Mouse (Mus musculus): ENCODE measurements at regions not wholly inside any gene's neighbourhood (a gene's known extent, or its start where the extent isn't known, plus 50 kb on each side); places are given as distances from the start of the nearest gene placed in this dataset.

GRCm38 (mm10) chr12:50873390-50874023, 224.6 kb upstream of the Prkd1 start:
- no peaks in the 10 kb centered on the region for H3K36me3 ChIP-seq (ENCODE audit: control insufficient read depth, insufficient read depth)
- H3ac ChIP-seq (ENCODE audit: control insufficient read depth, insufficient read length) = no peak overlapping the region
- H3K4me3 ChIP-seq = no peak overlapping the region
- H3K27me3 ChIP-seq (ENCODE audit: control insufficient read depth, insufficient read depth, insufficient read length) = no peaks in the 10 kb centered on the region
- TF ChIP-seq POLR2AphosphoS2 (IDR thresholded peaks at IDR 0.05; ENCODE audit: insufficient read length, low read depth) = no peak
- no peak for TF ChIP-seq SRF (IDR thresholded peaks at IDR 0.05; ENCODE audit: control insufficient read depth, insufficient read length, low read depth)
- no peak for TF ChIP-seq TCF3 (IDR thresholded peaks at IDR 0.05; ENCODE audit: insufficient read length, low read depth)
- TF ChIP-seq MYOG (IDR thresholded peaks at IDR 0.05; ENCODE audit: control insufficient read depth in 1 of 3, insufficient read depth in 1 of 3, insufficient read length in 2 of 3, low read depth in 2 of 3) = no peak
- TF ChIP-seq E2F4 (IDR thresholded peaks at IDR 0.05; ENCODE audit: insufficient read depth) = no peak
- no peak for TF ChIP-seq USF1 (IDR thresholded peaks at IDR 0.05; ENCODE audit: low read depth)
- TF ChIP-seq REST (IDR thresholded peaks at IDR 0.05; ENCODE audit: insufficient read depth, insufficient read length) = no peak
- no peak for TF ChIP-seq POLR2A (IDR thresholded peaks at IDR 0.05; ENCODE audit: insufficient read length, low read depth)
- no peak for TF ChIP-seq MAX (IDR thresholded peaks at IDR 0.05; ENCODE audit: low read depth)
- TF ChIP-seq TCF12 (IDR thresholded peaks at IDR 0.05; ENCODE audit: insufficient read depth, poor library complexity, severe bottlenecking) = no peak
- no peak for TF ChIP-seq MYOD1 (IDR thresholded peaks at IDR 0.05; ENCODE audit: control insufficient read depth in 1 of 3, insufficient read length in 2 of 3, low read depth in 2 of 3)
- no peak for TF ChIP-seq CEBPB (IDR thresholded peaks at IDR 0.05; ENCODE audit: insufficient read depth, poor library complexity, severe bottlenecking)
- no peaks in the 10 kb centered on the region for H3K79me2 ChIP-seq (ENCODE audit: control insufficient read depth, insufficient read depth)
- H3K4me2 ChIP-seq (ENCODE audit: low read depth) = no peak overlapping the region

GRCm38 (mm10) chr12:50851644-50852043, 202.7 kb upstream of the Prkd1 start:
- Histone ChIP-seq H3K79me2 (ENCODE audit: control insufficient read depth, insufficient read depth) (no peaks in the 10 kb centered on the region), H3K4me2 (ENCODE audit: low read depth) (no peak overlapping the region), H3ac (ENCODE audit: control insufficient read depth, insufficient read length) (no peak overlapping the region), H3K36me3 (ENCODE audit: control insufficient read depth, insufficient read depth) (no peaks in the 10 kb centered on the region), H3K27me3 (ENCODE audit: control insufficient read depth, insufficient read depth, insufficient read length) (no peaks in the 10 kb centered on the region), H3K4me3 (no peak overlapping the region)
- TF ChIP-seq REST (IDR thresholded peaks at IDR 0.05; ENCODE audit: insufficient read depth, insufficient read length) (no peak), USF1 (IDR thresholded peaks at IDR 0.05; ENCODE audit: low read depth) (no peak), POLR2A (IDR thresholded peaks at IDR 0.05; ENCODE audit: insufficient read length, low read depth) (no peak), TCF12 (IDR thresholded peaks at IDR 0.05; ENCODE audit: insufficient read depth, poor library complexity, severe bottlenecking) (no peak), E2F4 (IDR thresholded peaks at IDR 0.05; ENCODE audit: insufficient read depth) (no peak), MYOD1 (IDR thresholded peaks at IDR 0.05; ENCODE audit: control insufficient read depth in 1 of 3, insufficient read length in 2 of 3, low read depth in 2 of 3) (no peak), MAX (IDR thresholded peaks at IDR 0.05; ENCODE audit: low read depth) (no peak), SRF (IDR thresholded peaks at IDR 0.05; ENCODE audit: control insufficient read depth, insufficient read length, low read depth) (no peak), POLR2AphosphoS2 (IDR thresholded peaks at IDR 0.05; ENCODE audit: insufficient read length, low read depth) (no peak), MYOG (IDR thresholded peaks at IDR 0.05; ENCODE audit: control insufficient read depth in 1 of 3, insufficient read depth in 1 of 3, insufficient read length in 2 of 3, low read depth in 2 of 3) (no peak), TCF3 (IDR thresholded peaks at IDR 0.05; ENCODE audit: insufficient read length, low read depth) (no peak), CEBPB (IDR thresholded peaks at IDR 0.05; ENCODE audit: insufficient read depth, poor library complexity, severe bottlenecking) (no peak)

DNA sequence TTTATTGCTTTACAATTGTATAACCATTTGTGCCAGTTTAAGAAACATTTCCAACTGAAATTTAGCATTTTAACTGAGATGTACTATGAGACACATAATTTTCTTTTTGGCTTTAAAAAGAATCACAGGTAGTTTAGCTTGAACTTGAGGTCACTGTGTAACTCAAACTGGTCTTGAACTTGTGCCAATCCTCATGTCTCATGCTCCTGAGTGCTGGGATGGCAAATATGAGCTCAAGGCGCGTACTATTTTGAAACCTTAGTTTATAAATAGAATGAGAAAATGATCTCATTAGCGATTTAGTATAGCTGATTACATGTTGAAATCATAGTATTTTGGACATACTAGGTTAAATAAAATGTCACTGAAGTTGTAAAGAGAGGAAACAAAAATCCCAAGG, 199.1 kb upstream of the Prkd1 start:
- no peaks in the 10 kb centered on the region for H3K27me3 ChIP-seq (ENCODE audit: control insufficient read depth, insufficient read depth, insufficient read length)
- no peaks in the 10 kb centered on the region for H3K79me2 ChIP-seq (ENCODE audit: control insufficient read depth, insufficient read depth)
- no peak overlapping the region for H3ac ChIP-seq (ENCODE audit: control insufficient read depth, insufficient read length)
- H3K4me2 ChIP-seq (ENCODE audit: low read depth) = no peak overlapping the region
- no peak for TF ChIP-seq TCF3 (IDR thresholded peaks at IDR 0.05; ENCODE audit: insufficient read length, low read depth)
- no peak for TF ChIP-seq TCF12 (IDR thresholded peaks at IDR 0.05; ENCODE audit: insufficient read depth, poor library complexity, severe bottlenecking)
- no peaks in the 10 kb centered on the region for H3K36me3 ChIP-seq (ENCODE audit: control insufficient read depth, insufficient read depth)
- H3K4me3 ChIP-seq = no peak overlapping the region

GRCm38 (mm10) chr12:50842744-50843143, 193.8 kb upstream of the Prkd1 start:
- no peaks in the 10 kb centered on the region for H3K79me2 ChIP-seq (ENCODE audit: control insufficient read depth, insufficient read depth)
- H3K4me2 ChIP-seq (ENCODE audit: low read depth) = no peak overlapping the region
- no peaks in the 10 kb centered on the region for H3K36me3 ChIP-seq (ENCODE audit: control insufficient read depth, insufficient read depth)
- no peaks in the 10 kb centered on the region for H3K27me3 ChIP-seq (ENCODE audit: control insufficient read depth, insufficient read depth, insufficient read length)
- H3ac ChIP-seq (ENCODE audit: control insufficient read depth, insufficient read length) = no peak overlapping the region
- TF ChIP-seq TCF12 (IDR thresholded peaks at IDR 0.05; ENCODE audit: insufficient read depth, poor library complexity, severe bottlenecking) (no peak), MYOG (IDR thresholded peaks at IDR 0.05; ENCODE audit: control insufficient read depth in 1 of 3, insufficient read depth in 1 of 3, insufficient read length in 2 of 3, low read depth in 2 of 3) (no peak), POLR2AphosphoS2 (IDR thresholded peaks at IDR 0.05; ENCODE audit: insufficient read length, low read depth) (no peak), TCF3 (IDR thresholded peaks at IDR 0.05; ENCODE audit: insufficient read length, low read depth) (no peak), MAX (IDR thresholded peaks at IDR 0.05; ENCODE audit: low read depth) (no peak), E2F4 (IDR thresholded peaks at IDR 0.05; ENCODE audit: insufficient read depth) (no peak), SRF (IDR thresholded peaks at IDR 0.05; ENCODE audit: control insufficient read depth, insufficient read length, low read depth) (no peak), REST (IDR thresholded peaks at IDR 0.05; ENCODE audit: insufficient read depth, insufficient read length) (no peak), USF1 (IDR thresholded peaks at IDR 0.05; ENCODE audit: low read depth) (no peak), POLR2A (IDR thresholded peaks at IDR 0.05; ENCODE audit: insufficient read length, low read depth) (no peak), CEBPB (IDR thresholded peaks at IDR 0.05; ENCODE audit: insufficient read depth, poor library complexity, severe bottlenecking) (no peak), MYOD1 (IDR thresholded peaks at IDR 0.05; ENCODE audit: control insufficient read depth in 1 of 3, insufficient read length in 2 of 3, low read depth in 2 of 3) (no peak)
- H3K4me3 ChIP-seq = no peak overlapping the region

GRCm38 (mm10) chr12:50839391-50839790, 190.5 kb upstream of the Prkd1 start:
- no peaks in the 10 kb centered on the region for H3K27me3 ChIP-seq (ENCODE audit: control insufficient read depth, insufficient read depth, insufficient read length)
- no peak overlapping the region for H3K4me2 ChIP-seq (ENCODE audit: low read depth)
- H3K36me3 ChIP-seq (ENCODE audit: control insufficient read depth, insufficient read depth) = no peaks in the 10 kb centered on the region
- no peak overlapping the region for H3K4me3 ChIP-seq
- TF ChIP-seq CEBPB (IDR thresholded peaks at IDR 0.05; ENCODE audit: insufficient read depth, poor library complexity, severe bottlenecking) (no peak), USF1 (IDR thresholded peaks at IDR 0.05; ENCODE audit: low read depth) (no peak), E2F4 (IDR thresholded peaks at IDR 0.05; ENCODE audit: insufficient read depth) (no peak), MYOG (IDR thresholded peaks at IDR 0.05; ENCODE audit: control insufficient read depth in 1 of 3, insufficient read depth in 1 of 3, insufficient read length in 2 of 3, low read depth in 2 of 3) (no peak)
- no peak overlapping the region for H3ac ChIP-seq (ENCODE audit: control insufficient read depth, insufficient read length)
- no peaks in the 10 kb centered on the region for H3K79me2 ChIP-seq (ENCODE audit: control insufficient read depth, insufficient read depth)

Data from myocyte (in vitro differentiated cells).